In genomic region chr7:45715741-45716459, GRCm38 (mm10) we compare ENCODE assay signal across 8 mouse cellular contexts. TPM values are rescaled to one million over a fixed set of nuclear protein-coding genes. Genes with fewer than 3 reads are reported as not detected.
DNase-seq lines count a peak whose midpoint lies in the region; ATAC-seq and TF ChIP-seq lines count a peak whose summit lies in the region.

No protein-coding gene starts in this region.

- TF ChIP-seq EP300 in ES-Bruce4 (IDR thresholded peaks at IDR 0.05; ENCODE audit: insufficient read depth, low read depth, low read length) = no peak

- TF ChIP-seq POLR2A in ES-Bruce4 (IDR thresholded peaks at IDR 0.05; ENCODE audit: insufficient read depth, low read length) = no peak

- no peak overlapping the region; the same call in 1 of the 2 replicates for H3K9ac ChIP-seq in ES-Bruce4 (ENCODE audit: low read depth, poor library complexity, severe bottlenecking)
- peak overlapping the region; percentile 39 for H3K9ac ChIP-seq in forebrain, embryonic 15.5 days (replicated peaks)
- peak overlapping the region; percentile 19; the same call in 1 of the 2 replicates for H3K9ac ChIP-seq in limb, embryonic 13.5 days

- peaks cover 25% of the 10 kb centered on the region for H3K36me3 ChIP-seq in ES-Bruce4 (ENCODE audit: control insufficient read depth, insufficient read depth, low read length, poor library complexity, severe bottlenecking)
- H3K36me3 ChIP-seq in forebrain, embryonic 15.5 days = peaks cover 44% of the 10 kb centered on the region
- H3K36me3 ChIP-seq in limb, embryonic 13.5 days = peaks cover 46% of the 10 kb centered on the region

- H3K27me3 ChIP-seq in ES-Bruce4 (ENCODE audit: control insufficient read depth, insufficient read depth, low read length, poor library complexity, severe bottlenecking) = no peaks in the 10 kb centered on the region
- no peaks in the 10 kb centered on the region for H3K27me3 ChIP-seq in forebrain, embryonic 15.5 days
- no peaks in the 10 kb centered on the region for H3K27me3 ChIP-seq in limb, embryonic 13.5 days

- TF ChIP-seq CTCF in ES-Bruce4 (IDR thresholded peaks at IDR 0.05; ENCODE audit: low read depth, low read length) = no peak

- H3K4me1 ChIP-seq in ES-Bruce4 (ENCODE audit: control insufficient read depth, insufficient read depth, low read length) = no peaks in the 10 kb centered on the region
- peaks cover 53% of the 10 kb centered on the region for H3K4me1 ChIP-seq in forebrain, embryonic 15.5 days
- H3K4me1 ChIP-seq in limb, embryonic 13.5 days = peaks cover 49% of the 10 kb centered on the region

- 89% methylated on average over 19 of the region's 19 CpGs for WGBS in forebrain, embryonic 15.5 days
- 82% methylated on average over 19 of the region's 19 CpGs for WGBS in limb, embryonic 13.5 days

- peak; percentile 98 for DNase-seq in heart, adult 11 months
- DNase-seq in heart, postnatal 25 days (ENCODE audit: low spot score) = no peak
- no peak for DNase-seq in urinary bladder, postnatal 25 days (ENCODE audit: low spot score)
- DNase-seq in urinary bladder, postnatal 10 days (ENCODE audit: low spot score) = no peak

- no peaks in the 10 kb centered on the region for H3K9me3 ChIP-seq in ES-Bruce4 (replicated peaks; ENCODE audit: control insufficient read depth, insufficient read depth, low read length, poor library complexity, severe bottlenecking)
- no peaks in the 10 kb centered on the region for H3K9me3 ChIP-seq in forebrain, embryonic 15.5 days
- no peaks in the 10 kb centered on the region for H3K9me3 ChIP-seq in limb, embryonic 13.5 days

- H3K4me3 ChIP-seq in ES-Bruce4 (ENCODE audit: low read depth, low read length) = peak overlapping the region; percentile 27
- peak overlapping the region; percentile 81 for H3K4me3 ChIP-seq in forebrain, embryonic 15.5 days
- H3K4me3 ChIP-seq in limb, embryonic 13.5 days = peak overlapping the region; percentile 94

- peak overlapping the region; percentile 88 for H3K4me2 ChIP-seq in forebrain, embryonic 15.5 days (replicated peaks)
- H3K4me2 ChIP-seq in limb, embryonic 13.5 days (replicated peaks) = peak overlapping the region; percentile 94

- ATAC-seq in forebrain, embryonic 15.5 days (replicated peaks) = no peak
- ATAC-seq in limb, embryonic 13.5 days (ENCODE audit: low FRiP score, low read depth) = no peak
- peak; percentile 51 for ATAC-seq in monocyte, adult 5-6 weeks (replicated peaks; ENCODE audit: insufficient number of reproducible peaks, low FRiP score, low TSS enrichment, poor library complexity, severe bottlenecking)

- intact Hi-C loops in heart, postnatal 25 days (cut with DNase I) = loop anchor here (10.0 kb wide), 1 partner anchor 851 kb away; the partner anchor contains the start of gene Ptov1

- peak overlapping the region; percentile 7; the same call in 1 of the 2 replicates for H3K27ac ChIP-seq in ES-Bruce4 (ENCODE audit: insufficient read depth, low read length)
- peak overlapping the region; percentile 71 for H3K27ac ChIP-seq in forebrain, embryonic 15.5 days (replicated peaks)
- peak overlapping the region; percentile 52; the same call in 1 of the 2 replicates for H3K27ac ChIP-seq in limb, embryonic 13.5 days

RNA-seq across cellular contexts. Expression of gene Rpl18, which starts 0.6 kb away (rescaled TPM):
- 100 to 1,000 TPM; 507 to 553 TPM for total RNA-seq in heart, postnatal 25 days (2021)
- 1,593 and 1,677 TPM in 2 replicates for polyA plus RNA-seq in ES-Bruce4 (2011; ENCODE audit: insufficient read depth, insufficient read length, low read depth, missing spikeins)
- polyA plus RNA-seq in forebrain, embryonic 15.5 days (2015; fragmentation: Nextera tagmentation; extraction: Ambion mirVana) = 633 and 683 TPM in 2 replicates
- 1,016 and 1,039 TPM in 2 replicates for polyA plus RNA-seq in limb, embryonic 13.5 days (2015; fragmentation: Nextera tagmentation; extraction: Ambion mirVana)
- 966 to 1,078 TPM (median 1,028 TPM) in 3 replicates for total RNA-seq in monocyte, adult 5-6 weeks (2017)

RNA-seq across cellular contexts. Expression of gene Sphk2, which starts 1.9 kb away (rescaled TPM):
- 10 to 100 TPM; 15.8 to 16.7 TPM for total RNA-seq in heart, postnatal 25 days (2021)
- polyA plus RNA-seq in ES-Bruce4 (2011; ENCODE audit: insufficient read depth, insufficient read length, low read depth, missing spikeins) = 10.4 and 11.1 TPM in 2 replicates
- polyA plus RNA-seq in forebrain, embryonic 15.5 days (2015; fragmentation: Nextera tagmentation; extraction: Ambion mirVana) = 29.0 and 30.2 TPM in 2 replicates
- 33.4 and 36.0 TPM in 2 replicates for polyA plus RNA-seq in limb, embryonic 13.5 days (2015; fragmentation: Nextera tagmentation; extraction: Ambion mirVana)
- total RNA-seq in monocyte, adult 5-6 weeks (2017) = 11.0 to 15.9 TPM (median 11.5 TPM) in 3 replicates

RNA-seq across cellular contexts. Expression of gene Fam83e, which starts 5.1 kb away (rescaled TPM):
- under 1 TPM; 0.20 to 0.34 TPM for total RNA-seq in heart, postnatal 25 days (2021)
- 0.85 and 1.4 TPM in 2 replicates for polyA plus RNA-seq in ES-Bruce4 (2011; ENCODE audit: insufficient read depth, insufficient read length, low read depth, missing spikeins)
- 0.37 and 1.0 TPM in 2 replicates for polyA plus RNA-seq in forebrain, embryonic 15.5 days (2015; fragmentation: Nextera tagmentation; extraction: Ambion mirVana)
- polyA plus RNA-seq in limb, embryonic 13.5 days (2015; fragmentation: Nextera tagmentation; extraction: Ambion mirVana) = 0.61 and 1.0 TPM in 2 replicates
- total RNA-seq in monocyte, adult 5-6 weeks (2017) = 0.78 to 1.4 TPM in 2 of 3 replicates, not detected in the other

RNA-seq across cellular contexts. Expression of gene Spaca4, which starts 9.7 kb away (rescaled TPM):
- not detected for total RNA-seq in heart, postnatal 25 days (2021)
- not detected in 2 replicates for polyA plus RNA-seq in ES-Bruce4 (2011; ENCODE audit: insufficient read depth, insufficient read length, low read depth, missing spikeins)
- not detected in 2 replicates for polyA plus RNA-seq in forebrain, embryonic 15.5 days (2015; fragmentation: Nextera tagmentation; extraction: Ambion mirVana)
- polyA plus RNA-seq in limb, embryonic 13.5 days (2015; fragmentation: Nextera tagmentation; extraction: Ambion mirVana) = not detected in 2 replicates
- total RNA-seq in monocyte, adult 5-6 weeks (2017) = not detected in 3 replicates

RNA-seq across cellular contexts. Expression of gene Dbp, which starts 11.0 kb away (rescaled TPM):
- 100 to 1,000 TPM in 1 of 2 experiments, 10 to 100 TPM in 1; 13.6 to 153 TPM for total RNA-seq in heart, postnatal 25 days (2021)
- polyA plus RNA-seq in ES-Bruce4 (2011; ENCODE audit: insufficient read depth, insufficient read length, low read depth, missing spikeins) = 6.7 and 6.9 TPM in 2 replicates
- polyA plus RNA-seq in forebrain, embryonic 15.5 days (2015; fragmentation: Nextera tagmentation; extraction: Ambion mirVana) = 3.6 and 4.1 TPM in 2 replicates
- polyA plus RNA-seq in limb, embryonic 13.5 days (2015; fragmentation: Nextera tagmentation; extraction: Ambion mirVana) = 4.5 and 6.2 TPM in 2 replicates
- 4.3 to 13.1 TPM (median 4.5 TPM) in 3 replicates for total RNA-seq in monocyte, adult 5-6 weeks (2017)

Comparison
In these comparisons a context has a peak if more than half of its experiments do, and no peak if none do; other contexts are left out.
1. H3K27ac ChIP-seq: peak in every context shown above with its lines; median percentile 71 in forebrain, embryonic 15.5 days; 52 in limb, embryonic 13.5 days; 7 in ES-Bruce4.
2. H3K4me3 ChIP-seq: peak in every context shown above with its lines; median percentile 94 in limb, embryonic 13.5 days; 81 in forebrain, embryonic 15.5 days; 27 in ES-Bruce4.